Mouse (Mus musculus): ENCODE measurements at regions not wholly inside any gene's neighbourhood (a gene's known extent, or its start where the extent isn't known, plus 50 kb on each side); places are given as distances from the start of the nearest gene placed in this dataset.

GRCm38 (mm10) chr13:78405071-78405470 lies 205.5 kb upstream of the Nr2f1 start:
- no peak for DNase-seq

DNA sequence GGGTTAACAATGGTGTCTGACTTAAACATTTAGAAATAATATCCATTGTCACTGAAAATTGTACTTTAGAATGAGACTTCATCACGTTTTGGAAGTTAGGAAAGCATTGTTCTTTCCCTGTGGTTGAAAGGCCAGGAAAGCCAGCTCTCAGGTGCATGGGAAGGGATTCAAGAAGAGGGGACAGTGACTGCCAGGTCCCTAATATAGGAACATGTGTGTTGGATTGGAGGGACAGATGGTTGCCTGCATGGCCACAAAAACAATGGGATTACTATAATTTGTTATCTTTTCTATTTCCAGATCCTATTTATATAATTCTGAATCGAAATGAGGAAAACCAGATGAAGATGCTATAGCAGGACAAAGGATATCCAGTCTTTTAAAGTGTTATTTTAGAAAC lies 184.2 kb upstream of the Nr2f1 start:
- DNase-seq = peak; percentile 28

GRCm38 (mm10) chr13:78361236-78361635 lies 161.7 kb upstream of the Nr2f1 start:
- DNase-seq = no peak

GRCm38 (mm10) chr13:78348830-78349229 lies 149.3 kb upstream of the Nr2f1 start:
- DNase-seq = no peak

GRCm38 (mm10) chr13:78324443-78325206 lies 125.1 kb upstream of the Nr2f1 start:
- no peak for DNase-seq

DNA sequence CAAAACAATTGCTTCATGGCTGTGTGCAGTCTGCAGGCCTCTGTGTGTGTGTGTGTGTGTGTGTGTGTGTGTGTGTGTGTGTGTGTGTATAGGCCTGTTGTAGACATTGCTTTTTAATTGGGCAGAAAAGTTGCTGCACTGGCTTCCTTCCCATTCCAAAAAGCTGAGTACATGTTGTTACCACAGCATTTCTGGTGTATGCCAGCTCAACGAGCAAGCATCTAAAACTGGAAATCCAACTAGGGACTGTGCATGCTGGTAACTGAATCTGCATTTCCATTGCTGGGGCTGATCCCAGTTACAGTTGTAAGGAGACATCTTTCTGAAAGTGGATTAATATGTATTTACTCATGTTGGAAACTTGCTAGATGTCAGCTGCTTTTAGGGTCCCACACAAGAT lies 123.6 kb upstream of the Nr2f1 start:
- DNase-seq = no peak

GRCm38 (mm10) chr13:78318434-78318833 lies 118.9 kb upstream of the Nr2f1 start:
- no peak for DNase-seq

DNA sequence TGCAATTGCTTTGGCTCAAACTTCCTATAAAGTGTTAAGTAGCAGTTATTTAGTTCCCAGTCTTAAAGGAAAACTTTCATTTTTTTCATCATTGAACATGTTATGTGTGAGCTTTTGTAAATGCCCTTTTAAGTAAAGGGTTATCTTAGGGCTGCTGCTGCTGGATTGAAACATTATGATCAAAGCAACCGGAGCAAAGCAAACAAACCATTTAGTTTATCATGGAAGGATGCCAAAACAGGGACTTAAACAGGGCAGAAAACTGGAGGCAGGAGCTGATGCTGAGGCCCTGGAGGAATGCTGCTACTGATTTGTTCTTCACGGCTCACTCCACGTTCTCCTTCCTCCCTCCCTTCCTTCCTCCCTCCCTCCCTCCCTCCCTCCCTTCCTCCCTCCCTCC lies 111.3 kb upstream of the Nr2f1 start:
- no peak for DNase-seq
